In genomic region chr5:112576361-112576992, GRCm38 (mm10) we compare ENCODE assay signal across 10 mouse cellular contexts. TPM values are rescaled to one million over a fixed set of nuclear protein-coding genes. Genes with fewer than 3 reads are reported as not detected.
DNase-seq lines count a peak whose midpoint lies in the region; ATAC-seq and TF ChIP-seq lines count a peak whose summit lies in the region.
"Had no signal": no experiment of that assay in that cellular context is flagged by ENCODE, and none has a peak within 500 bp of the region (broad histone marks: within the 10 kb centered on the region; RNA-seq: fewer than 3 reads in every experiment).

No protein-coding gene starts in this region.

- peak overlapping the region; percentile 35 for H3K4me3 ChIP-seq in heart, embryonic 12.5 days
- H3K4me3 ChIP-seq in forebrain, embryonic 10.5 days: peak overlapping the region; percentile 57

- ATAC-seq in heart, embryonic 12.5 days (ENCODE audit: insufficient number of reproducible peaks, low FRiP score): no peak
- ATAC-seq in granulocyte monocyte progenitor cell, adult 5-6 weeks (replicated peaks; ENCODE audit: poor library complexity, severe bottlenecking): no peak

- H3K4me1 ChIP-seq in heart, embryonic 12.5 days (replicated peaks): peaks cover 19% of the 10 kb centered on the region
- H3K4me1 ChIP-seq in forebrain, embryonic 10.5 days: peaks cover 44% of the 10 kb centered on the region

- no peaks in the 10 kb centered on the region for H3K36me3 ChIP-seq in heart, embryonic 12.5 days
- no peaks in the 10 kb centered on the region for H3K36me3 ChIP-seq in forebrain, embryonic 10.5 days (replicated peaks)
- H3K36me3 ChIP-seq: G1E had no signal

- H3K4me2 ChIP-seq in heart, embryonic 12.5 days: peak overlapping the region; percentile 66

- no peak for TF ChIP-seq POLR2A in brain, embryonic 14.5 days (IDR thresholded peaks at IDR 0.05; ENCODE audit: borderline replicate concordance, extremely low read depth, insufficient read depth, insufficient read length, poor library complexity, severe bottlenecking)

- intact Hi-C loops in heart, postnatal 36 days (cut with DNase I): no loop called here
- intact Hi-C loops in left cerebral cortex, postnatal 4 days (cut with DNase I): loop anchor here (5.0 to 10.0 kb wide), 4 partner anchors 86 to 478 kb away; no protein-coding TSS in a partner anchor

- peaks cover 93% of the 10 kb centered on the region for H3K27me3 ChIP-seq in heart, embryonic 12.5 days (replicated peaks)
- H3K27me3 ChIP-seq in forebrain, embryonic 10.5 days (ENCODE audit: poor library complexity, severe bottlenecking): peaks cover 96% of the 10 kb centered on the region

- no peaks in the 10 kb centered on the region for H3K9me3 ChIP-seq in heart, embryonic 12.5 days (replicated peaks)
- H3K9me3 ChIP-seq in forebrain, embryonic 10.5 days: no peaks in the 10 kb centered on the region

- DNase-seq in heart, postnatal 36 days: no peak
- DNase-seq in brain, embryonic 14.5 days (ENCODE audit: low read depth): peak; percentile 66
- DNase-seq in forebrain, embryonic 10.5 days (ENCODE audit: extremely low spot score, low spot score): peak; percentile 40
- DNase-seq in left cerebral cortex, postnatal 4 days: peak; percentile 80
- peak; percentile 77 for DNase-seq in right cerebral cortex, postnatal 4 days
- DNase-seq in spleen, postnatal 36 days (ENCODE audit: low spot score in 2 of 2): no peak

- H3K9ac ChIP-seq in heart, embryonic 12.5 days: peak overlapping the region; percentile 18; the same call in 1 of the 2 replicates

- TF ChIP-seq CTCF in brain, embryonic 14.5 days (IDR thresholded peaks at IDR 0.05; ENCODE audit: borderline replicate concordance, extremely low read depth, insufficient read depth, insufficient read length): no peak

- no peak overlapping the region for H3K27ac ChIP-seq in heart, embryonic 12.5 days (ENCODE audit: poor library complexity, severe bottlenecking)
- peak overlapping the region; percentile 75 for H3K27ac ChIP-seq in forebrain, embryonic 10.5 days

- WGBS in heart, embryonic 12.5 days: 1% methylated on average over 46 of the region's 48 CpGs
- WGBS in forebrain, embryonic 10.5 days: under 1% methylated on average over 48 of the region's 48 CpGs

RNA-seq across cellular contexts. Expression of gene Sez6l, which starts 0.5 kb away (rescaled TPM):
- 0.31 and 0.48 TPM in 2 replicates for polyA plus RNA-seq in heart, embryonic 12.5 days (2016; fragmentation: Nextera tagmentation; extraction: Ambion mirVana)
- total RNA-seq in heart, postnatal 36 days (2021): under 1 TPM; 0.11 to 0.14 TPM
- polyA plus RNA-seq in brain, embryonic 14.5 days (2012; rRNA removed): 87.9 and 114 TPM in 2 replicates
- 0.65 and 1.4 TPM in 2 replicates for polyA plus RNA-seq in forebrain, embryonic 10.5 days (2016; fragmentation: Nextera tagmentation; extraction: Ambion mirVana)
- total RNA-seq in left cerebral cortex, postnatal 4 days (2021): 100 to 1,000 TPM; 130 to 156 TPM
- total RNA-seq in granulocyte monocyte progenitor cell, adult 5-6 weeks (2014; fragmentation: Nextera tagmentation): not detected in 2 replicates
- not detected in 2 replicates for total RNA-seq in granulocyte monocyte progenitor cell, adult 5-6 weeks (2017)
- total RNA-seq: neutrophil, adult 5-6 weeks had no signal
- polyA plus RNA-seq: G1E had no signal

Comparison
In these comparisons a context has a peak if more than half of its experiments do, and no peak if none do; other contexts are left out.
1. DNase-seq: peak in brain, embryonic 14.5 days (single experiment), forebrain, embryonic 10.5 days (single experiment), left cerebral cortex, postnatal 4 days (single experiment) and right cerebral cortex, postnatal 4 days (single experiment); none in heart, postnatal 36 days (0 of 2) and spleen, postnatal 36 days (0 of 2).
2. RNA of gene Sez6l, which starts 0.5 kb away (total RNA-seq): 130 to 156 TPM in left cerebral cortex, postnatal 4 days; 0.11 to 0.14 TPM in heart, postnatal 36 days and not detected in granulocyte monocyte progenitor cell, adult 5-6 weeks; every median in the first group is over 100 times any median in the second.